Mouse (Mus musculus): ENCODE measurements around the gene Prss2.

GRCm38 (mm10) chr6:41526453-41526852 is 4.9 kb downstream of the Prss2 start:
- no peak for TF ChIP-seq CTCF (IDR thresholded peaks at IDR 0.05; ENCODE audit: borderline replicate concordance, control insufficient read depth, extremely low read depth, insufficient read depth, low read length, poor library complexity)
- no peak for TF ChIP-seq POLR2A (IDR thresholded peaks at IDR 0.05; ENCODE audit: control insufficient read depth, extremely low read depth, insufficient read depth, low read length, poor library complexity)

Data from thymus, adult 2 months (tissue).